Mouse (Mus musculus): ENCODE results near the gene Erfe. TPM values are rescaled to one million over a fixed set of nuclear protein-coding genes. Genes with fewer than 3 reads are reported as not detected.
A peak's percentile ranks its signal among the peaks of the same experiment; 100 is the strongest.

Gene Erfe
- polyA plus RNA-seq, 1 experiment = not detected

GRCm38 (mm10) chr1:91404976-91405375 is 38.7 kb downstream of the Erfe start:
- 23% methylated on average over 1 of the region's 1 CpGs for WGBS
- Histone ChIP-seq H3K4me3 (ENCODE audit: insufficient read depth, low read depth, low read length) (no peak overlapping the region), H3K27ac (ENCODE audit: insufficient read depth, low read depth, low read length) (no peak overlapping the region), H3K4me1 (ENCODE audit: control insufficient read depth, insufficient read depth, low read length) (0 out of 2 replicates have a peak, but pooled peaks cover 3% of the 10 kb centered on the region)
- TF ChIP-seq POLR2A (IDR thresholded peaks at IDR 0.05; ENCODE audit: insufficient read depth, low read depth, low read length) = no peak
- TF ChIP-seq CTCF (IDR thresholded peaks at IDR 0.05; ENCODE audit: insufficient read depth, low read depth, low read length) = no peak

GRCm38 (mm10) chr1:91405406-91406169 is 39.4 kb downstream of the Erfe start:
- WGBS = 44% methylated on average over 23 of the region's 23 CpGs

GRCm38 (mm10) chr1:91407819-91408218 is 41.6 kb downstream of the Erfe start:
- 88% methylated on average over 4 of the region's 4 CpGs for WGBS
- H3K4me3 ChIP-seq (ENCODE audit: insufficient read depth, low read depth, low read length) = no peak overlapping the region
- H3K27ac ChIP-seq (ENCODE audit: insufficient read depth, low read depth, low read length) = no peak overlapping the region
- TF ChIP-seq POLR2A (IDR thresholded peaks at IDR 0.05; ENCODE audit: insufficient read depth, low read depth, low read length) = no peak
- TF ChIP-seq CTCF (IDR thresholded peaks at IDR 0.05; ENCODE audit: insufficient read depth, low read depth, low read length) = no peak
- H3K4me1 ChIP-seq (ENCODE audit: control insufficient read depth, insufficient read depth, low read length) = peaks cover 16% of the 10 kb centered on the region

More at GRCm38 (mm10) chr1:91405406-91406169, 39.4 kb downstream of the Erfe start:
- 0 out of 2 replicates have a peak, but pooled peaks cover 3% of the 10 kb centered on the region for H3K4me1 ChIP-seq (ENCODE audit: control insufficient read depth, insufficient read depth, low read length)
- TF ChIP-seq POLR2A (IDR thresholded peaks at IDR 0.05; ENCODE audit: insufficient read depth, low read depth, low read length) (no peak), CTCF (IDR thresholded peaks at IDR 0.05; ENCODE audit: insufficient read depth, low read depth, low read length) (no peak)
- no peak overlapping the region for H3K4me3 ChIP-seq (ENCODE audit: insufficient read depth, low read depth, low read length)
- H3K27ac ChIP-seq (ENCODE audit: insufficient read depth, low read depth, low read length) = no peak overlapping the region

GRCm38 (mm10) chr1:91411631-91412285 is 45.5 kb downstream of the Erfe start:
- WGBS = 57% methylated on average over 8 of the region's 8 CpGs
- H3K27ac ChIP-seq (ENCODE audit: insufficient read depth, low read depth, low read length) = no peak overlapping the region
- H3K4me3 ChIP-seq (ENCODE audit: insufficient read depth, low read depth, low read length) = peak overlapping the region; percentile 82; the same call in 1 of the 2 replicates
- H3K4me1 ChIP-seq (ENCODE audit: control insufficient read depth, insufficient read depth, low read length) = peaks cover 23% of the 10 kb centered on the region
- no peak for TF ChIP-seq CTCF (IDR thresholded peaks at IDR 0.05; ENCODE audit: insufficient read depth, low read depth, low read length)
- TF ChIP-seq POLR2A (IDR thresholded peaks at IDR 0.05; ENCODE audit: insufficient read depth, low read depth, low read length) = no peak

GRCm38 (mm10) chr1:91412286-91413029 is 46.2 kb downstream of the Erfe start:
- 3% methylated on average over 64 of the region's 65 CpGs for WGBS
- Histone ChIP-seq H3K4me1 (ENCODE audit: control insufficient read depth, insufficient read depth, low read length) (peaks cover 23% of the 10 kb centered on the region), H3K27ac (ENCODE audit: insufficient read depth, low read depth, low read length) (no peak overlapping the region), H3K4me3 (ENCODE audit: insufficient read depth, low read depth, low read length) (peak overlapping the region; percentile 82)
- TF ChIP-seq CTCF (IDR thresholded peaks at IDR 0.05; ENCODE audit: insufficient read depth, low read depth, low read length) (no peak), POLR2A (IDR thresholded peaks at IDR 0.05; ENCODE audit: insufficient read depth, low read depth, low read length) (no peak)

- Histone ChIP-seq H3K4me3 (ENCODE audit: insufficient read depth, low read depth, low read length) (peak overlapping the region; percentile 82), H3K4me1 (ENCODE audit: control insufficient read depth, insufficient read depth, low read length) (peaks cover 23% of the 10 kb centered on the region), H3K27ac (ENCODE audit: insufficient read depth, low read depth, low read length) (0 out of 2 replicates have a peak overlapping the region, but pooled peaks have one; percentile 7)
- TF ChIP-seq POLR2A (IDR thresholded peaks at IDR 0.05; ENCODE audit: insufficient read depth, low read depth, low read length) (0 out of 2 replicates have a peak, but pooled peaks have one; percentile 22), CTCF (IDR thresholded peaks at IDR 0.05; ENCODE audit: insufficient read depth, low read depth, low read length) (no peak)
- under 1% methylated on average over 34 of the region's 34 CpGs for WGBS
Observed at GRCm38 (mm10) chr1:91413030-91413506, 46.8 kb downstream of the Erfe start.

GRCm38 (mm10) chr1:91413536-91413897 is 47.3 kb downstream of the Erfe start:
- Histone ChIP-seq H3K4me3 (ENCODE audit: insufficient read depth, low read depth, low read length) (peak overlapping the region; percentile 82), H3K27ac (ENCODE audit: insufficient read depth, low read depth, low read length) (0 out of 2 replicates have a peak overlapping the region, but pooled peaks have one; percentile 7), H3K4me1 (ENCODE audit: control insufficient read depth, insufficient read depth, low read length) (peaks cover 23% of the 10 kb centered on the region)
- TF ChIP-seq POLR2A (IDR thresholded peaks at IDR 0.05; ENCODE audit: insufficient read depth, low read depth, low read length) = no peak
- no peak for TF ChIP-seq CTCF (IDR thresholded peaks at IDR 0.05; ENCODE audit: insufficient read depth, low read depth, low read length)
- under 1% methylated on average over 14 of the region's 14 CpGs for WGBS

GRCm38 (mm10) chr1:91413898-91414594 is 47.8 kb downstream of the Erfe start, which contains the start of gene Hes6:
Hes6 (minus strand) TSS chr1:91414038.
- H3K27ac ChIP-seq (ENCODE audit: insufficient read depth, low read depth, low read length) = 0 out of 2 replicates have a peak within 1 kb of the TSS, but pooled peaks have one; percentile 7
- peaks cover 23% of the 10 kb centered on the region for H3K4me1 ChIP-seq (ENCODE audit: control insufficient read depth, insufficient read depth, low read length)
- no peak for TF ChIP-seq POLR2A (IDR thresholded peaks at IDR 0.05; ENCODE audit: insufficient read depth, low read depth, low read length)
- H3K4me3 ChIP-seq (ENCODE audit: insufficient read depth, low read depth, low read length) = peak within 1 kb of the TSS; percentile 82
- WGBS = 5% methylated on average over 39 of the region's 39 CpGs

All from olfactory bulb, adult 2 months (tissue).